Mouse (Mus musculus): Measurements from ENCODE around the gene Adgra3. TPM values are rescaled to one million over a fixed set of nuclear protein-coding genes. Genes with fewer than 3 reads are reported as not detected.
A peak's percentile ranks its signal among the peaks of the same experiment; 100 is the strongest.

Gene Adgra3
- polyA plus RNA-seq, 1 experiment from 2014 or later, result 12.2 TPM

DNA sequence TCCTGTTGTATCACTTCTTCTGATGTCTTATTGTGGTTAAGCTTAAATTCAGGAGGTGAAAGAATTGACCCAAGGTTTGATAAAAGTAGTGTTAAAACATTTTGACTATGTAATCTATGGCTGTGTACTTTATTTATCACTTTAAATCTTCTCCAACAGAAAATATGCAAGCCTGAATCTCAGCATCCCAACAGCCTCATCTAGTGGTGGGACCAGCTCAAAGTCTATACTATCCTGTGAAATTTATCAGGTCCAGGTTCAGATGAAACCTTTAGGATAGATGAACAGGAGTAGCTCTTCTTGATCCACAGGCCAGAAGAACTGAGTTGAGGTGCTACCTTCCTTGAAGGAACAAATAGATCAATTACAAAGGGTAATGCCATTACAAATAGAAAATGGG, 134.1 kb downstream of the Adgra3 start:
- TF ChIP-seq EP300 (IDR thresholded peaks at IDR 0.05), result no peak
- TF ChIP-seq CTCF (IDR thresholded peaks at IDR 0.05), result 0 out of 2 replicates have a peak, but pooled peaks have one; percentile 8
- Histone ChIP-seq H3K4me3 (ENCODE audit: low read depth, low read length) (no peak overlapping the region), H3K9me3 (ENCODE audit: low read length) (no peaks in the 10 kb centered on the region), H3K4me2 (replicated peaks; ENCODE audit: low read depth, low read length) (no peak overlapping the region), H3K27me3 (replicated peaks; ENCODE audit: insufficient read depth, low read length) (no peaks in the 10 kb centered on the region), H3K4me1 (ENCODE audit: insufficient read depth, low read depth, low read length) (no peaks in the 10 kb centered on the region), H3K9ac (replicated peaks; ENCODE audit: low read depth) (no peak overlapping the region), H3K36me3 (ENCODE audit: insufficient read depth, low read length) (no peaks in the 10 kb centered on the region), H3K27ac (ENCODE audit: low read length) (no peak overlapping the region)
- DNase-seq (ENCODE audit: low spot score), result no peak
- no peak for ATAC-seq

GRCm38 (mm10) chr5:49915695-49916106, 143.1 kb downstream of the Adgra3 start:
- no peaks in the 10 kb centered on the region for H3K27me3 ChIP-seq (replicated peaks; ENCODE audit: insufficient read depth, low read length)
- no peak for ATAC-seq
- H3K36me3 ChIP-seq (ENCODE audit: insufficient read depth, low read length), result no peaks in the 10 kb centered on the region
- no peak overlapping the region for H3K27ac ChIP-seq (ENCODE audit: low read length)
- TF ChIP-seq CTCF (IDR thresholded peaks at IDR 0.05) (no peak), EP300 (IDR thresholded peaks at IDR 0.05) (no peak)
- DNase-seq (ENCODE audit: low spot score), result peak; percentile 5
- H3K4me1 ChIP-seq (ENCODE audit: insufficient read depth, low read depth, low read length), result no peaks in the 10 kb centered on the region
- H3K9ac ChIP-seq (replicated peaks; ENCODE audit: low read depth), result no peak overlapping the region
- H3K4me2 ChIP-seq (replicated peaks; ENCODE audit: low read depth, low read length), result no peak overlapping the region
- no peak overlapping the region for H3K4me3 ChIP-seq (ENCODE audit: low read depth, low read length)
- H3K9me3 ChIP-seq (ENCODE audit: low read length), result no peaks in the 10 kb centered on the region
- 34% methylated on average over 2 of the region's 2 CpGs for WGBS

All from lung, postnatal 0 days (tissue).